Mouse (Mus musculus): ENCODE results near the gene Cmip.

GRCm38 (mm10) chr8:117217724-117218123, 39.1 kb upstream of the Cmip start:
- TF ChIP-seq FOSL1 (IDR thresholded peaks at IDR 0.05; ENCODE audit: insufficient read depth, low read length, poor library complexity, severe bottlenecking) (no peak), CTCF (IDR thresholded peaks at IDR 0.05; ENCODE audit: control insufficient read depth, insufficient read depth, insufficient read length) (no peak), USF1 (IDR thresholded peaks at IDR 0.05; ENCODE audit: low read depth) (no peak), CEBPB (IDR thresholded peaks at IDR 0.05; ENCODE audit: low read depth) (no peak), MYOD1 (IDR thresholded peaks at IDR 0.05; ENCODE audit: control insufficient read depth, insufficient read length, low read depth) (no peak), MAX (IDR thresholded peaks at IDR 0.05) (no peak), MYOG (IDR thresholded peaks at IDR 0.05; ENCODE audit: control insufficient read depth, extremely low read depth, insufficient read length) (no peak)

All from C2C12 (cell line).